Mouse (Mus musculus): ENCODE results near the gene Capn12.

Capn12 gene

GRCm38 (mm10) chr7:28921722-28922465 is 40.7 kb downstream of the Capn12 start:
- peak; percentile 42 to 47 for DNase-seq

DNA sequence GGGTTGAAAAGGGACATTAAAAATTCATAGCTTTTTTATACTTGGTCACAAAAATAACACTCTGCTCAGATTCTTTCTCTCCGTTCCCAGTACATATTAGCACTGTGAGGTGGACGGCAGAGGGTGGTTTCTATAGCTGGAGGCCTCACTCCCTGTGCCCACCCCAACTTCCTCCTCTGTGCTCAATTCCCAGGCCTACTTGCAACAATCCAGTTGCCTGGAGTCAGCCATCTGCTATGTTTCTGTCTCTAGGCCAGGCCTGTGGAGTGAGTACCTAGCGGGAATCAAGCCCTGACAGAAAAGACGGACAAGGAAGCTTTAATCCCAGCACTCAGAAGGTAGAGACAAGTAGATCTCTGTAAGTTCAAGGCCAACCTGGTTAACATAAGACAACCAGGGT is 41.4 kb downstream of the Capn12 start:
- DNase-seq, result peak; percentile 29 to 43

GRCm38 (mm10) chr7:28923865-28924291 is 42.7 kb downstream of the Capn12 start:
- no peak for DNase-seq

DNA sequence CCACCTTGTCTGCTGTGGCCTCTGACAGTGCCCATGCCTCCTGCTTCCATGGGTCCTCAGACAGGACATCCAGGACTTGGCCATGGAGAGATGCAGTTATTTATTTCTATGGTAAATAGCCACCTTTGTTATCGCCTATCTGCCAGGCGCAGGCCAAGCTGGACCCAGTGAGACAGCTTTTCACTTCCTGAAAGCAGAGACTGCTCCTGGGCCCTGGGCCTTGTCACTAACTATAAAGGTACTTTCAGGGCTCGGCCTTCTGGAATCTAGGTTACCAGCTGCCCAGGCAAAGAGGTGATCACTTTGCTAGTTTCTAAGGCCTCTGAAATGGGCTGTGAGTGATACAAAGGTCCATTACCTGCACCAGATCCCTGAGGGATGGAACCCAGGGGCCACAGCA is 43.6 kb downstream of the Capn12 start:
- DNase-seq, result no peak

DNA sequence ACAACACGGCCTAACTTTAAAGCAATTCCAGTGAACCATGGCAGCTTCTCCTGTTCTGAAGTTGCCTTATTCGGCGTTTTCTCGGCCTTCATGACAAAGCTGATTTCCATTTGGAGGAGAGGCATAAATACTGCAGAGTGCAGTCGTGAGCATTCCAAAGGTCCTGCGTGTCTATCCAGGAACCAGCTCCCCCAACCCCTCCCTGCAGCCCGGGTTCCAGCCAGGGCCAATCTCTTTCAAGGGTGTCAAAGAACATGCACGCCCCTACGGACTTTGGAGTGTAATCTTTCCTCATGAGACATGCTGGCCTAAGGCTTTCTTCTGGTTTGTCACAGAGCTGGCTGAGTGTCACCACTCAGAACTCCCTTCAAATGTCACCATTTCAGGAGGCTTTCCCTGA is 44.1 kb downstream of the Capn12 start:
- DNase-seq, result no peak

DNA sequence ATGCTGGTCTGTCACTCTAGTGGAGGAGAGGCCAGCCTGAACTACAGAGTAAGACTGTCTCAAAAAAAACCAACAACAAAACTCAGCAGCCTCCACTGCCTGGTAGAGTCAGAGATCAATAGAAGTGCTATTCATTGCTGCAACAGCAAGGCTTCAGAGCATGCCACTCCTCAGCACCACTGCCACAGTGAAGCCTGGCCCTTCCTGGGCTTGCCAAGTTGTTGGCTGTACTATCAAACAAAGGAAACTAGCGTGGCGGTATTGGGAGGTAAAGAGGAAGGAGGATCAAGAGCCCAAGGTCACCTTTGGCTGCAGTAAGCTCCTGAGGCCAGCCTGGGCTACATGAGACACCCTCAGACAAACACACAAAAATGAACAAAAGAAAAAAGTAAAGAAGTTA is 45.0 kb downstream of the Capn12 start:
- no peak for DNase-seq

DNA sequence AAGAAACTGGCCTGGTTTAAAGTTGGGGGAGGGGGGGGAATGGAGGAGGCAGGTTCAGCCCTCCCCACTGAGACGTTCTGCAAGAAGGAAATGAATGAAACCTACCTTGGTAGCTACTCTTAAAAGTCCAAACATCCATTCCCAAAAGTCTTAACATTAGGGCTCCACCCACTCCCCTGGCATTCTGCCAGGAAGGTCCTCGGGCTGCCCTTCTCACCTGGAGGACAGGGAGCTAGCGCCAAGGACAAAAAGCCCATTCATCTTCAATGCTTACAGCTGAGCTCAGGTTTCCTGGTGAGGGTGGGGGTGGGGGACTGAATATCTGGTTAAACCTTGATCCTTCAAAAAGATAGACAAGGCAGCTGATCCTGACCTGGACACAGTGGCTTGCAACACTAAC is 48.2 kb downstream of the Capn12 start:
- no peak for DNase-seq

DNA sequence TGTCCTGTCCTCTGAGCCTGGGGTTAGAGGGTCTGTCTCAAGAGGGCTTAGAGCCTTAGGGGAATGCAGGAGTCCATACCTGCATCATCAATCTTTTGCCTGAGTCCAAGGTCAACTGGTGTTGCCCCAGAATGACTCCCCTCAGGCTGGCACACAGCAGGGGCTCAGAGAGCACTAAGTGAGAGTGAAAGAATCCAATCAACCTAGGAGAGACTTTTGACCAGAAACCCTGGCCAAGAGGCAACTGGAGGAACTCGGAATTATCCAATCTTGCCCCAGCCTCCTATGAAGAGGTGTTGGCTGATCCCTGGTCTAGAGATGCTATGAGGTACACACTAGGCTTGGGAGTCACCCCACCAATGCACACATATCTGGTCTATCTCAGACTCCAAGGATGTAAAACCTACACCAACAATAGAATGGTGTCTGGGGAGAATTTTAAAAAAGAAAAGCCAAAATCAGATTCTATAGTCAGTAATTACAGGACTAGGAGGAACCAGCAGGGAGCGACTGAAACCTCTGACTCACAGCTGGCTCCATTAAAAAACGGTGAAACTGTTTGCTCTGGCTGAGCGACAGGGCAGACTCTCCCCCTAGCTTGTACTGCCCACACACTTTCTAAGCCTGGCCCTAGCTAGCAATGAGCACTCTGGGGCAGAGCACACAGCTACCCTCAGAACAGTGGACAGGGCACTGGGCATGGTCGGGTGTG is 49.3 kb downstream of the Capn12 start:
- no peak for DNase-seq

DNA sequence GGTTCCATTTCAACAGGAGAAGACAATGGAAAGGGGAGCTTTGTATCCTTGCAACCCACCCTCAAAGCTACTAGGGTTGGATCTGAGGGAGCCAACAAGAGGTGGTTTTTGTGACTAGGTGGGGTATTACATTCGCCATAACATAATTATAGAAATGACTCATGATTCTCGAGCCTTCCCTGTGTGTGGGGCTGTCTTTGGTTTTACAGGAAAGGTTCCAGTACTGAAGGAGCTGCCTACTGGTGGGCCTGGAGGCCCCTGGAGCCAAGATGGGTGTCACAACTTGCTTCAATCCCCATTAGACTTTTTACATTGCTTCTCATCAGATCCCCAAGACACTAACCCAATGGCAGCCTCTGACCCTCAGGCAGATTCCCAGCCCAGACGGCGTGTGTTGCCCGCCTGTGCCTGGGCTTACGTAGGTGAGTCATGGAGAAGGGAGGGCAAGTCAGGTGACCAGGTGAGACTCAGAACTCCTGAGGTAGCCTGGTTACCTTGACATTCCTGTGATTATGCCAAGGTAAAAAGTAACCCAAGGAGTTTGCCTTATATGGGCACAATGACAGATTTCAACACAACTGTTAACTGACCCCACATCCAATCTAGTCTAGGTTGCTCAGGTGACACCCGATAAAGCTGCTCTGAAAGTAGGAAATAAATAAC is 49.9 kb downstream of the Capn12 start:
- DNase-seq, result no peak

GRCm38 (mm10) chr7:28931695-28932039 is 50.4 kb downstream of the Capn12 start:
- no peak for DNase-seq

- DNase-seq, result no peak
Observed at GRCm38 (mm10) chr7:28932421-28933041, 51.3 kb downstream of the Capn12 start.

- DNase-seq, result no peak
Observed at GRCm38 (mm10) chr7:28933825-28934224, 52.6 kb downstream of the Capn12 start.

DNA sequence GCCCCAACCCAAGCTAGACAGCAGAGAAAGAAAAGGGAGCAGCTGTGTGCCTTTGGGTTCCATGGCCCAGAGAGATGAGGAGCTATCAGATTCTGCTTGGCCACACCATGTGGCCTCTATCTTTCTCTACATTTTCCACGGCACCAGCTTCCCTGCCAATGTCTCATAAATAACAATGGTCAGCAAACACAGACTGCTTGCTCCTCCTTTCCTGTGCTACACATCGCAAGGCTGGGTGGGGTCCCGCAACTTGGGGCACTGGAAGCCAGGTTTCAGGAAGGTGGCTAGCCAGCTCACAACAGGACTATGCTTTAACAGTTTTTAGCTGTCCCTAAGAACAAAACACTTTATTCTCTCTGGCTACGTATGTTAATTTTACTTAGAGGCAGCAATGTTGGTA is 55.6 kb downstream of the Capn12 start:
- no peak for DNase-seq

DNA sequence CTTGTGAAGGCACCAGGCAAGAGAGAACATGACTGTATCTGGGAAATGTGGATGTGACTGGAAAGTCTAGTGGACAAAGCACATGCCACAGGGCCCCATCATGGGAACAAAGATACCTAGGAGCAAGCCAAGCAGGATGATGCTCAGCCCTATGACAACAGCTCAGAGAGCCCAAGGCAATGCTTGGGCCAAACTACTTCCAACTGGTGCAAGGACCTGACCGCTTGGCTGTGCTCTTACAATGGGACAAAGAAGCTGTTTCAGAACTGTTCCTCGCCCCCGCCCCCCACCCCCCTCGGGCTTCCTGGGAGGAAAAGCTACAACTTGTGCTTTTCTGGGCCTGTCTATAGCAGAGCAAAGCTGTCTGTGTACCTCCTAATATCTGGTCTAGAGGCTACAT is 57.4 kb downstream of the Capn12 start:
- DNase-seq, result no peak

DNA sequence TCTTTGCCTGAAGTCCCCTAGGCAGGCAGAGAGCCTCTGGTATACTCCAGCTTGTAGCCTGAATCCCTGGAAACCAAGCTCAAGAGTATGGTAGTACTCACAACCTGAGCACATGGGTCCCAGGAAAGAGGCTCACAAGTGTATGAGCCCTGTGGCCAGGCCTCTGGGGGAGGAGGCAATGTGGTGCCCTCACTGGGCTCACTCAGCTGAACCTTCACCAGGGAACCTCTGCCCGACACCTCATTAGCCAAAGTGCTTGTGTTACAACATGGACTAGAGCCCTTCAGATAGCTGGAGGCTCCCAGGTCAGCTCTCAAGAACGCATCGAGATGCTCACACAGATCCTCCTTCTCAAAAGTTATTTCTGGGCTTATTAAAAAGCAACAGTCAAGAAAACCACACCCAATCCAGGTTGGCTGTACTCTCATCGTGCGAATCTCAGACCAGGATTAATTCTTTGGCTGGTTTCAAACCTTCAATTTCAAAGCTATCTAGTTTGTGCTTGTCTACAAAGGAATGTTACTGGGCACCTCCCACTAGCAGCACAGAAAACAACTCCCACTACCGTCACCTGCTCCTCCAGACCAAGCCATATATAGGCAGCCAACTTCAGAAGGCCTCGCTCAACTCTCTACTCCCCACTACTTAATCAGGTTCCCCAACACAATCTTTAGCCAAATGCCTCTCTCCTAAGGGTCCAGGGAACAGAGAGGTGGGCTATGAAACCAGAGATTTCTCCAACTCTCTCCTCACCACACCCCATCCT is 58.4 kb downstream of the Capn12 start:
- DNase-seq, result no peak

DNA sequence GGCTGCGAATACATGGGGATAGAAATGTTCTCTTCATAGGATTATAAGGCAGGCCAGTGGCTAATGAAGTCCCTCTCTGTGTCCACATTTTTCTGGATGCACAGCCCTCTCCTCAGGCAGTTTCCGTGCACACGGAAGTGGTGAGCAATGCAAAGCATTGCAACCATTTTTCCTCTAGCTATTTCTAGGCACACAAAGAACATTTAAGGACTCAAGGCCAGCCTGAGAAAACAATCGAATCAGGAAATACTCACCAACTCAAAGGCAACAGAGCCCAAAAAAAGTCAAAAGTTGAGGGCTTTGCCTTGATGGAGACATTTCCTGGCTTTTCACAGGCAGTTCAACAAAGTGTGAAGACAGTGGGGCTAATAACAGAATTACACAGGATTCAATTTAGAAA is 59.9 kb downstream of the Capn12 start:
- no peak for DNase-seq

- no peak for DNase-seq
Observed at GRCm38 (mm10) chr7:28941542-28941941, 60.3 kb downstream of the Capn12 start.

All from cerebellum, postnatal 25 days (tissue).